Mouse (Mus musculus) WW6 (cell line): Measurements from ENCODE around the gene Dnajc24.

Experiments
- DNase-seq: peaks from one replicate; pipeline ENCODE4 v3.0.0-alpha.2; 2013; ENCODE audit warnings: low read depth, low spot score

Gene Dnajc24

GRCm38 (mm10) chr2:106002835-106003739 lies at the start of gene Dnajc24:
Gene Dnajc24 (minus strand): TSS chr2:106003549.
- peak; percentile 65 for DNase-seq

- DNase-seq: no peak
Observed at GRCm38 (mm10) chr2:106046686-106047085, 43.3 kb upstream of the Dnajc24 start.

GRCm38 (mm10) chr2:106042495-106042894 lies 39.1 kb upstream of the Dnajc24 start:
- no peak for DNase-seq

- DNase-seq: no peak
Observed at GRCm38 (mm10) chr2:106041961-106042360, 38.6 kb upstream of the Dnajc24 start.

GRCm38 (mm10) chr2:106038286-106038685 lies 34.9 kb upstream of the Dnajc24 start:
- no peak for DNase-seq

GRCm38 (mm10) chr2:106024895-106025294 lies 21.5 kb upstream of the Dnajc24 start:
- no peak for DNase-seq

- no peak for DNase-seq
Observed at GRCm38 (mm10) chr2:106008415-106008814, 5.1 kb upstream of the Dnajc24 start.

- DNase-seq: no peak
Observed at GRCm38 (mm10) chr2:105987999-105988398, 15.3 kb downstream of the Dnajc24 start.

GRCm38 (mm10) chr2:105987131-105987530 lies 16.2 kb downstream of the Dnajc24 start:
- no peak for DNase-seq

- no peak for DNase-seq
Observed at GRCm38 (mm10) chr2:105985206-105985605, 18.1 kb downstream of the Dnajc24 start.

GRCm38 (mm10) chr2:105978065-105978464 lies 25.3 kb downstream of the Dnajc24 start:
- no peak for DNase-seq

- DNase-seq: no peak
Observed at GRCm38 (mm10) chr2:105973941-105974340, 29.4 kb downstream of the Dnajc24 start.

- DNase-seq: no peak
Observed at GRCm38 (mm10) chr2:105963447-105963846, 39.9 kb downstream of the Dnajc24 start.

GRCm38 (mm10) chr2:105953862-105954261 lies 49.5 kb downstream of the Dnajc24 start:
- DNase-seq: no peak

- no peak for DNase-seq
Observed at GRCm38 (mm10) chr2:105951350-105951940, 51.9 kb downstream of the Dnajc24 start.

GRCm38 (mm10) chr2:105950131-105950530 lies 53.2 kb downstream of the Dnajc24 start:
- no peak for DNase-seq

GRCm38 (mm10) chr2:105917623-105918346 lies 85.6 kb downstream of the Dnajc24 start:
- DNase-seq: no peak
